Mouse (Mus musculus) testis, adult 2 months (tissue): ENCODE results near the gene Rhov.

ENCODE experiments used
- CTCF ChIP-seq: fragments of 200-500 bp; IDR thresholded peaks from 2 replicates; pipeline ENCODE4 v1.5.1; 2012; ENCODE audit warnings: low read depth, mild to moderate bottlenecking, inconsistent platforms, low read length, moderate library complexity; ENCODE audit not compliant: control insufficient read depth, insufficient read depth, insufficient replicate concordance
- POLR2A ChIP-seq: fragments of 200-500 bp; IDR thresholded peaks from 2 replicates; pipeline ENCODE4 v1.6.1; 2012; ENCODE audit warnings: low read depth, mild to moderate bottlenecking, inconsistent platforms, low read length, moderate library complexity; ENCODE audit not compliant: control insufficient read depth

DNA sequence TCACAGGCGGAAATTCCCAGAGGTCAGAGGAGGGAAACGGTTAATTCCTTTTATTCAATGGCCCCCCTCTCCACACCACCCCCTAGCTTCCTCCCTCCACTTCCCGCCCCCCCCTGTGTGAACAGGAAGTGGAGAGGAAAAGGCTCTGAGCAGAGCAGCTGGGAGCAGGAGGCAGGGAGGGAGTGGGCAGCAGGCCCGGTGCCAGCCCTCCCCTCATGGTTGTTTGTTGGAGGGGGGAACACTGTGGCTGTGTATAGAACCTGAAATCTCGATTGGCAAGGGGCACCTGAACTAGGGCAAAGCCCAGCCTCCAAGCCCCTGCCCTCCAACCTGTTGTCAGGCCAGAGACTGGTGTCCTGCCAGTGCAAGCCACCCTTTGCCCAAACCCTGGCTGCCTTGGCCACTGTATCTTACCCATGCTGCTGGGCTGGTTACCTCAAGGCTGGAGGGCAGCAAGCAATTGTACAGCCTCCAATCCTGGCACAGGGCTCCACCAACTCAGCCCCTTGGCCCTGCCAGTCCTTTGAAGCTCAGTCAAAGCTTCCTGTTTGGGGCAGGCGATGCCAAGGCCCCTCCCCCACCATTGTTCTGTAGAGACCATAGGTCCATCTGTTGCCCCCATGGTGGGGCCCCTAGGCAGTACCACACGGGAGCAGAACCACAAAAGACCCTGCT, 29.9 kb upstream of the Rhov start:
- TF ChIP-seq CTCF (no peak), POLR2A (no peak)
